Mouse (Mus musculus) Patski (cell line): ENCODE measurements around the gene Lrrc42. TPM values are rescaled to one million over a fixed set of nuclear protein-coding genes. Genes with fewer than 3 reads are reported as not detected.
A peak's percentile ranks its signal among the peaks of the same experiment; 100 is the strongest.

ENCODE experiments used
- ATAC-seq: fragments of 100-300 bp; one replicate; pipeline ENCODE4 v1.8.0; 2021
- CTCF ChIA-PET: fragments of 350-600 bp; sonication (Branson Sonifier 250); formaldehyde crosslinking; loops from one replicate; lab custom pipeline; 2022; ENCODE audit warnings: inconsistent platforms; lab: Charles Lee
- POLR2A ChIA-PET: fragments of 350-600 bp; sonication (Branson Sonifier 250); formaldehyde crosslinking; loops from one replicate; lab custom pipeline; 2022; ENCODE audit warnings: antibody characterized with exemption, inconsistent platforms; lab: Charles Lee
- DNase-seq: peaks from one replicate; pipeline ENCODE4 v3.0.0-alpha.2; 2011; ENCODE audit warnings: low read depth, low spot score
- H3K27me3 ChIP-seq: fragments of 371-371 bp; one replicate; pipeline ENCODE4 v1.5.1; 2021
- CTCF ChIP-seq: fragments of 100-300 bp; IDR thresholded peaks from one replicate; pipeline ENCODE4 v1.5.1; 2021
- in situ Hi-C: fragments of 300-500 bp; cut with MboI; formaldehyde crosslinking; loops from 3 replicates; pipeline ENCODE4 v1.11.1; 2018; ENCODE audit warnings: low pct_unique_long_range_greater_than_20kb, mixed read lengths
- polyA plus RNA-seq: library from polyadenylated mRNA; unstranded; gene quantifications from one replicate; pipeline ENCODE4 v1.2.3, GENCODE M21; 2021

The Lrrc42 gene
- polyA plus RNA-seq, 1 experiment from 2014 or later, result 69.2 TPM

GRCm38 (mm10) chr4:107248061-107248460, 5.3 kb downstream of the Lrrc42 start:
- ChIA-PET CTCF (no interaction called here), POLR2A (no interaction called here)
- DNase-seq (no peak), ATAC-seq (no peak)
- no peak for TF ChIP-seq CTCF
- H3K27me3 ChIP-seq, result no peaks in the 10 kb centered on the region
- in situ Hi-C loops, result no loop called here

- POLR2A ChIA-PET, result interaction anchor here (0.7 kb wide), 1 partner anchor 101 kb away, joined by 3 read pairs; no protein-coding TSS in a partner anchor
- DNase-seq (no peak), ATAC-seq (no peak)
- no peak for TF ChIP-seq CTCF
- in situ Hi-C loops, result no loop called here
- no peaks in the 10 kb centered on the region for H3K27me3 ChIP-seq
- CTCF ChIA-PET, result no interaction called here
These were observed 6.2 kb downstream of the Lrrc42 start for GRCm38 (mm10) chr4:107247110-107247509.

GRCm38 (mm10) chr4:107246040-107246439, 7.3 kb downstream of the Lrrc42 start:
- ATAC-seq (no peak), DNase-seq (no peak)
- TF ChIP-seq CTCF, result no peak
- in situ Hi-C loops, result no loop called here
- ChIA-PET POLR2A (no interaction called here), CTCF (no interaction called here)
- no peaks in the 10 kb centered on the region for H3K27me3 ChIP-seq

GRCm38 (mm10) chr4:107245368-107245767, 8.0 kb downstream of the Lrrc42 start:
- ATAC-seq, result no peak
- TF ChIP-seq CTCF, result no peak
- in situ Hi-C loops, result no loop called here
- no peaks in the 10 kb centered on the region for H3K27me3 ChIP-seq
- no peak for DNase-seq
- ChIA-PET POLR2A (no interaction called here), CTCF (no interaction called here)

- ChIA-PET POLR2A (interaction anchor here (0.6 to 1.2 kb wide), 3 partner anchors 41 to 72 kb away, joined by 4 to 7 read pairs (median 5); no protein-coding TSS in a partner anchor), CTCF (interaction anchor here (1.0 to 1.9 kb wide), 2 partner anchors 9 to 10 kb away, joined by 4 to 6 read pairs; partner anchors contain the start of genes Hspb11 and Lrrc42)
- H3K27me3 ChIP-seq, result no peaks in the 10 kb centered on the region
- DNase-seq, result peak; percentile 56
- in situ Hi-C loops, result no loop called here
- no peak for TF ChIP-seq CTCF
- ATAC-seq, result peak; percentile 85
These were observed 9.7 kb downstream of the Lrrc42 start for GRCm38 (mm10) chr4:107243365-107244333.

- no peaks in the 10 kb centered on the region for H3K27me3 ChIP-seq
- CTCF ChIA-PET, result interaction anchor here (1.1 kb wide), 1 partner anchor 16 kb away, joined by 3 read pairs; no protein-coding TSS in a partner anchor
- no peak for TF ChIP-seq CTCF
- no peak for DNase-seq
- ATAC-seq, result no peak
- in situ Hi-C loops, result no loop called here
- POLR2A ChIA-PET, result interaction anchor here (0.9 kb wide), 1 partner anchor 16 kb away, joined by 4 read pairs; no protein-coding TSS in a partner anchor
These were observed 13.1 kb downstream of the Lrrc42 start for GRCm38 (mm10) chr4:107240196-107240595.

- no peaks in the 10 kb centered on the region for H3K27me3 ChIP-seq
- no peak for TF ChIP-seq CTCF
- in situ Hi-C loops, result no loop called here
- ChIA-PET CTCF (no interaction called here), POLR2A (no interaction called here)
- ATAC-seq (no peak), DNase-seq (no peak)
These were observed 15.1 kb downstream of the Lrrc42 start for GRCm38 (mm10) chr4:107238253-107238652.

- POLR2A ChIA-PET, result interaction anchor here (0.9 kb wide), 1 partner anchor 49 kb away, joined by 3 read pairs; no protein-coding TSS in a partner anchor
- in situ Hi-C loops, result no loop called here
- DNase-seq, result no peak
- H3K27me3 ChIP-seq, result no peaks in the 10 kb centered on the region
- CTCF ChIA-PET, result interaction anchor here (1.8 kb wide), 1 partner anchor 11 kb away, joined by 4 read pairs; no protein-coding TSS in a partner anchor
- no peak for TF ChIP-seq CTCF
- no peak for ATAC-seq
These were observed 21.1 kb downstream of the Lrrc42 start for GRCm38 (mm10) chr4:107232219-107232618.

- TF ChIP-seq CTCF, result no peak
- ATAC-seq (no peak), DNase-seq (no peak)
- POLR2A ChIA-PET, result no interaction called here
- CTCF ChIA-PET, result interaction anchor here (1.2 kb wide), 1 partner anchor 13 kb away, joined by 3 read pairs; no protein-coding TSS in a partner anchor
- in situ Hi-C loops, result no loop called here
- no peaks in the 10 kb centered on the region for H3K27me3 ChIP-seq
These were observed 27.0 kb downstream of the Lrrc42 start for GRCm38 (mm10) chr4:107226313-107226712.
